In genomic region chr2:154264397-154264796, GRCm38 (mm10) we compare ENCODE assay signal across 18 mouse cellular contexts. TPM values are rescaled to one million over a fixed set of nuclear protein-coding genes. Genes with fewer than 3 reads are reported as not detected.
"Had no signal": no experiment of that assay in that cellular context is flagged by ENCODE, and none has a peak within 500 bp of the region (broad histone marks: within the 10 kb centered on the region; RNA-seq: fewer than 3 reads in every experiment).

No protein-coding gene starts in this region.

RNA-seq across cellular contexts. Expression of gene Bpifb9a, which starts 6.7 kb away (rescaled TPM):
- total RNA-seq: midbrain, postnatal 0 days had no signal
- polyA plus RNA-seq: liver, embryonic 13.5 days; liver, embryonic 15.5 days; lung, embryonic 14.5 days; lung, embryonic 16.5 days; macrophage; midbrain, embryonic 11.5 days; midbrain, embryonic 13.5 days; midbrain, embryonic 15.5 days; myocyte; neural tube, embryonic 11.5 days; neural tube, embryonic 13.5 days; neural tube, embryonic 15.5 days; spleen, adult 2 months; stomach, embryonic 15.5 days; stomach, postnatal 0 days; testis, adult 2 months; urinary bladder, adult 2 months had no signal

RNA-seq across cellular contexts. Expression of gene Bpifb5, which starts 40.9 kb away (rescaled TPM):
- polyA plus RNA-seq: liver, embryonic 13.5 days; liver, embryonic 15.5 days; macrophage; midbrain, embryonic 13.5 days; myocyte; neural tube, embryonic 11.5 days; neural tube, embryonic 13.5 days had no signal

RNA-seq across cellular contexts. Expression of gene Bpifb9b, which starts 42.6 kb away (rescaled TPM):
- polyA plus RNA-seq: liver, embryonic 13.5 days; liver, embryonic 15.5 days; lung, embryonic 14.5 days; lung, embryonic 16.5 days; macrophage; midbrain, embryonic 11.5 days; midbrain, embryonic 13.5 days; midbrain, embryonic 15.5 days; myocyte; neural tube, embryonic 11.5 days; neural tube, embryonic 13.5 days; neural tube, embryonic 15.5 days; spleen, adult 2 months; stomach, embryonic 15.5 days; stomach, postnatal 0 days; testis, adult 2 months; urinary bladder, adult 2 months had no signal
